Mouse (Mus musculus) CH12.LX (cell line): ENCODE measurements at regions not wholly inside any gene's neighbourhood (a gene's known extent, or its start where the extent isn't known, plus 50 kb on each side); places are given as distances from the start of the nearest gene placed in this dataset.

Experiments used
- DNase-seq: peaks from one replicate; pipeline ENCODE4 v3.0.0-alpha.2; 2013; ENCODE audit errors: extremely low read depth
- H3K27ac ChIP-seq: 2 replicates; pipeline ENCODE4 v1.5.1; 2012; ENCODE audit warnings: low read depth, mild to moderate bottlenecking, control low read depth, moderate library complexity; ENCODE audit not compliant: insufficient read depth
- H3K27me3 ChIP-seq: replicated peaks from 2 replicates; pipeline ENCODE3; 2012; ENCODE audit warnings: inconsistent platforms
- H3K36me3 ChIP-seq, 2 experiments: replicated peaks in 1 of 2; 2 replicates each; pipeline versions ENCODE3 to v1.6.1; 2012; ENCODE audit warnings: inconsistent platforms in 1 of 2, low read length in 1 of 2, mild to moderate bottlenecking in 1 of 2, mixed read lengths in 1 of 2, moderate library complexity in 1 of 2; ENCODE audit not compliant: control insufficient read depth in 1 of 2, insufficient read depth in 1 of 2
- H3K4me1 ChIP-seq, 2 experiments: 2 replicates each; pipeline ENCODE4 v1.6.1; 2012; ENCODE audit warnings: inconsistent platforms in 1 of 2, moderate library complexity in 1 of 2; ENCODE audit not compliant: insufficient read depth in 2 of 2, control insufficient read depth in 1 of 2
- H3K4me2 ChIP-seq: 2 replicates; pipeline ENCODE4 v1.6.1; 2012; ENCODE audit warnings: low read depth, mild to moderate bottlenecking, control low read depth; ENCODE audit not compliant: poor library complexity, insufficient read depth, severe bottlenecking
- H3K4me3 ChIP-seq, 3 experiments: fragments of 150-350 bp in 1 of 3; sonication (generic) in 1 of 3; replicated peaks in 1 of 3; 2 replicates each; pipeline versions ENCODE3 to v1.5.1; 2011 to 2012; ENCODE audit warnings: low read depth in 2 of 3, low read length in 2 of 3, mild to moderate bottlenecking in 2 of 3, moderate library complexity in 2 of 3, control low read depth in 1 of 3, improper control_type of control experiment in 1 of 3, inconsistent platforms in 1 of 3, mixed read lengths in 1 of 3; ENCODE audit not compliant: poor library complexity in 1 of 3
- H3K79me2 ChIP-seq: replicated peaks from 2 replicates; pipeline ENCODE4 v1.6.1; 2012; ENCODE audit warnings: mild to moderate bottlenecking, moderate library complexity; ENCODE audit not compliant: control insufficient read depth, poor library complexity, insufficient read depth, severe bottlenecking; ENCODE audit errors: extremely low read depth
- H3K9ac ChIP-seq: 2 replicates; pipeline ENCODE4 v1.6.1; 2012; ENCODE audit warnings: low read depth, mild to moderate bottlenecking, control low read depth, moderate library complexity; ENCODE audit not compliant: insufficient read depth
- H3K9me3 ChIP-seq: replicated peaks from 2 replicates; pipeline ENCODE3; 2012; ENCODE audit warnings: low read length, inconsistent platforms, mixed read lengths
- BHLHE40 ChIP-seq: IDR thresholded peaks from 2 replicates; pipeline ENCODE4 v1.6.1; 2011; ENCODE audit warnings: mild to moderate bottlenecking, low read depth, low read length, improper control_type of control experiment
- CHD2 ChIP-seq: IDR thresholded peaks from 2 replicates; pipeline ENCODE4 v1.6.1; 2011; ENCODE audit warnings: low read length, improper control_type of control experiment
- E2F4 ChIP-seq: IDR thresholded peaks from 2 replicates; pipeline ENCODE4 v1.6.1; 2011; ENCODE audit warnings: low read depth, low read length, improper control_type of control experiment; ENCODE audit not compliant: insufficient replicate concordance
- EP300 ChIP-seq: IDR thresholded peaks from 2 replicates; pipeline ENCODE4 v1.6.1; 2011; ENCODE audit warnings: low read length, improper control_type of control experiment
- ETS1 ChIP-seq: conservative IDR thresholded peaks from 2 replicates; pipeline ENCODE4 v1.6.1; 2012; ENCODE audit warnings: low read depth, mild to moderate bottlenecking, inconsistent platforms, low read length, improper control_type of control experiment, moderate library complexity
- GABPA ChIP-seq: IDR thresholded peaks from 2 replicates; pipeline ENCODE4 v1.6.1; 2012; ENCODE audit warnings: low read depth, low read length, improper control_type of control experiment, inconsistent platforms; ENCODE audit not compliant: insufficient replicate concordance
- IRF4 ChIP-seq: IDR thresholded peaks from 2 replicates; pipeline ENCODE4 v1.6.1; 2014; ENCODE audit warnings: low read depth, mild to moderate bottlenecking, inconsistent platforms, low read length, improper control_type of control experiment
- KAT2A ChIP-seq: IDR thresholded peaks from 2 replicates; pipeline ENCODE4 v1.6.1; 2012; ENCODE audit warnings: low read length, improper control_type of control experiment, inconsistent platforms; ENCODE audit not compliant: insufficient replicate concordance
- MAFK ChIP-seq: IDR thresholded peaks from 2 replicates; pipeline ENCODE4 v1.6.1; 2011; ENCODE audit warnings: low read length, improper control_type of control experiment; ENCODE audit not compliant: insufficient replicate concordance
- MAZ ChIP-seq: IDR thresholded peaks from 2 replicates; pipeline ENCODE4 v1.6.1; 2012; ENCODE audit warnings: low read depth, mild to moderate bottlenecking, inconsistent platforms, low read length, improper control_type of control experiment, moderate library complexity
- MEF2A ChIP-seq: IDR thresholded peaks from 2 replicates; pipeline ENCODE4 v1.6.1; 2014; ENCODE audit warnings: low read depth, mild to moderate bottlenecking, inconsistent platforms, low read length, improper control_type of control experiment, borderline replicate concordance
- MYC ChIP-seq: IDR thresholded peaks from 2 replicates; pipeline ENCODE4 v1.6.1; 2011; ENCODE audit warnings: low read depth, mild to moderate bottlenecking, improper control_type of control experiment, low read length
- PAX5 ChIP-seq: IDR thresholded peaks from 2 replicates; pipeline ENCODE4 v1.6.1; 2012; ENCODE audit warnings: low read length, inconsistent platforms, mixed read lengths
- POLR2A ChIP-seq: IDR thresholded peaks from 2 replicates; pipeline ENCODE4 v1.6.1; 2011; ENCODE audit warnings: low read depth, mild to moderate bottlenecking, improper control_type of control experiment, low read length
- POLR2AphosphoS2 ChIP-seq: IDR thresholded peaks from 2 replicates; pipeline ENCODE4 v1.6.1; 2011; ENCODE audit warnings: low read depth, low read length, improper control_type of control experiment
- RAD21 ChIP-seq: IDR thresholded peaks from 2 replicates; pipeline ENCODE4 v1.6.1; 2011; ENCODE audit warnings: low read depth, mild to moderate bottlenecking, low read length, improper control_type of control experiment, moderate library complexity
- RCOR1 ChIP-seq: conservative IDR thresholded peaks from 2 replicates; pipeline ENCODE4 v1.6.1; 2012; ENCODE audit warnings: low read depth, mild to moderate bottlenecking, inconsistent platforms, low read length, improper control_type of control experiment
- SIN3A ChIP-seq: IDR thresholded peaks from 2 replicates; pipeline ENCODE4 v1.6.1; 2012; ENCODE audit warnings: low read length, improper control_type of control experiment, inconsistent platforms
- TBP ChIP-seq: conservative IDR thresholded peaks from 2 replicates; pipeline ENCODE4 v1.6.1; 2011; ENCODE audit warnings: low read depth, low read length, improper control_type of control experiment
- TCF12 ChIP-seq: IDR thresholded peaks from 2 replicates; pipeline ENCODE4 v1.6.1; 2014; ENCODE audit warnings: low read depth, mild to moderate bottlenecking, inconsistent platforms, low read length, improper control_type of control experiment
- USF1 ChIP-seq: IDR thresholded peaks from 2 replicates; pipeline ENCODE4 v1.6.1; 2014; ENCODE audit warnings: low read depth, mild to moderate bottlenecking, inconsistent platforms, low read length, improper control_type of control experiment
- dilution Hi-C: fragments of 300-500 bp; cut with MboI; formaldehyde crosslinking; loops from 2 replicates; pipeline ENCODE4 v1.14.3; 2020; ENCODE audit warnings: low sequenced_read_pairs; ENCODE audit not compliant: extremely low pct_unique_long_range_greater_than_20kb, extremely low pct_ligation_motif_present
- in situ Hi-C: fragments of 300-500 bp; cut with MboI; formaldehyde crosslinking; loops from 3 replicates; pipeline ENCODE4 v1.14.3; 2019; ENCODE audit warnings: low sequenced_read_pairs, low pct_ligation_motif_present, low pct_unique_long_range_greater_than_20kb, mixed read lengths

DNA sequence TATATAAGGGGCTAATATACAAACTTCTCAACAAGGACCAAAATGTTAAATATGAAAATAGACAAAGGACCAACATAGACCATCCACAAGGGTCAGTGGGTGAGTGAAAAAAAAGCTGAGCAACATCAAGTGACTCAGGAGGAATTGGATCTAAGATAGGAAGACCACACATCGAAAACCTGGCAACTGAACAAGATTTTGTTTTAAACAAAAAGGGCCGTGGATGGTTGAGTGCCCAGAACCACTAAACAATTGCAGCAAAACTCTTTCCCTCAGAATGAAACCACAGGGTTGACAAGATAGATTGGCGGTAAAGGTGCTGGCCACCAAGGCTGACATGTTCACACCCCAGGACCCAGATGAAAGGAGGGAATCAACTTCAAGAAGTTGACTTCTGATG lies 215.7 kb upstream of the Gm5148 start:
- in situ Hi-C loops = no loop called here

GRCm38 (mm10) chr3:37938870-37939269 lies 214.6 kb upstream of the Gm5148 start:
- dilution Hi-C loops = no loop called here
- Histone ChIP-seq H3K4me2 (no peak overlapping the region), H3K27me3 (no peaks in the 10 kb centered on the region), H3K4me3 (no peak overlapping the region), H3K9me3 (no peaks in the 10 kb centered on the region), H3K9ac (no peak overlapping the region), H3K36me3 (no peaks in the 10 kb centered on the region), H3K79me2 (no peaks in the 10 kb centered on the region), H3K4me1 (no peaks in the 10 kb centered on the region), H3K27ac (no peak overlapping the region)
- no peak for DNase-seq
- in situ Hi-C loops = no loop called here
- no peak for TF ChIP-seq KAT2A
- no peak for TF ChIP-seq EP300
- TF ChIP-seq MAFK = no peak
- no peak for TF ChIP-seq TBP
- TF ChIP-seq CHD2 = no peak
- no peak for TF ChIP-seq MAZ
- TF ChIP-seq USF1 = no peak
- TF ChIP-seq MEF2A = no peak
- TF ChIP-seq POLR2A = no peak
- no peak for TF ChIP-seq SIN3A
- no peak for TF ChIP-seq RCOR1
- TF ChIP-seq RAD21 = no peak
- TF ChIP-seq POLR2AphosphoS2 = no peak
- no peak for TF ChIP-seq ETS1
- no peak for TF ChIP-seq IRF4

More for the DNA sequence above, 215.7 kb upstream of the Gm5148 start:
- H3K4me1 ChIP-seq = no peaks in the 10 kb centered on the region
- no peaks in the 10 kb centered on the region for H3K9me3 ChIP-seq
- no peaks in the 10 kb centered on the region for H3K36me3 ChIP-seq
- H3K9ac ChIP-seq = no peak overlapping the region
- H3K27ac ChIP-seq = no peak overlapping the region
- H3K27me3 ChIP-seq = no peaks in the 10 kb centered on the region
- no peak overlapping the region for H3K4me2 ChIP-seq
- no peak for DNase-seq
- dilution Hi-C loops = no loop called here
- H3K4me3 ChIP-seq = no peak overlapping the region
- TF ChIP-seq MEF2A (no peak), POLR2AphosphoS2 (no peak), KAT2A (no peak), GABPA (no peak), POLR2A (no peak), E2F4 (no peak), MYC (no peak), BHLHE40 (no peak), TCF12 (no peak), IRF4 (no peak), EP300 (no peak), PAX5 (no peak)
- no peaks in the 10 kb centered on the region for H3K79me2 ChIP-seq
